Mouse (Mus musculus) frontal cortex, postnatal 25 days (tissue): ENCODE measurements at regions not wholly inside any gene's neighbourhood (a gene's known extent, or its start where the extent isn't known, plus 50 kb on each side); places are given as distances from the start of the nearest gene placed in this dataset.

Experiments
- DNase-seq, 2 experiments: peaks; one replicate each; pipeline ENCODE4 v3.0.0; 2022; ENCODE audit warnings: low spot score in 2 of 2

- no peak for DNase-seq
Observed at GRCm38 (mm10) chr17:69821473-69821872, 147.4 kb upstream of the Dlgap1 start.

- no peak for DNase-seq
Observed at GRCm38 (mm10) chr17:69821901-69822300, 147.0 kb upstream of the Dlgap1 start.

GRCm38 (mm10) chr17:69822921-69823320 lies 146.0 kb upstream of the Dlgap1 start:
- DNase-seq, result no peak

- no peak for DNase-seq
Observed at GRCm38 (mm10) chr17:69841308-69841707, 127.6 kb upstream of the Dlgap1 start.

- no peak for DNase-seq
Observed at GRCm38 (mm10) chr17:69848306-69848705, 120.6 kb upstream of the Dlgap1 start.

- DNase-seq, result no peak
Observed at GRCm38 (mm10) chr17:69850075-69850474, 118.8 kb upstream of the Dlgap1 start.

- peak in 1 of 2 experiments; percentile 8 for DNase-seq
Observed at GRCm38 (mm10) chr17:69879958-69880357, 88.9 kb upstream of the Dlgap1 start.

- no peak for DNase-seq
Observed at GRCm38 (mm10) chr17:69893980-69894379, 74.9 kb upstream of the Dlgap1 start.
